Mouse (Mus musculus) CD8-positive naive resting alpha-beta T cell, adult 2 months (primary cell): Measurements from ENCODE around the gene Crcp.

Source experiments
- DNase-seq, 2 experiments: peaks; one replicate each; pipeline ENCODE4 v3.0.0; 2022; ENCODE audit warnings: low read depth in 2 of 2, low spot score in 2 of 2

Crcp gene

DNA sequence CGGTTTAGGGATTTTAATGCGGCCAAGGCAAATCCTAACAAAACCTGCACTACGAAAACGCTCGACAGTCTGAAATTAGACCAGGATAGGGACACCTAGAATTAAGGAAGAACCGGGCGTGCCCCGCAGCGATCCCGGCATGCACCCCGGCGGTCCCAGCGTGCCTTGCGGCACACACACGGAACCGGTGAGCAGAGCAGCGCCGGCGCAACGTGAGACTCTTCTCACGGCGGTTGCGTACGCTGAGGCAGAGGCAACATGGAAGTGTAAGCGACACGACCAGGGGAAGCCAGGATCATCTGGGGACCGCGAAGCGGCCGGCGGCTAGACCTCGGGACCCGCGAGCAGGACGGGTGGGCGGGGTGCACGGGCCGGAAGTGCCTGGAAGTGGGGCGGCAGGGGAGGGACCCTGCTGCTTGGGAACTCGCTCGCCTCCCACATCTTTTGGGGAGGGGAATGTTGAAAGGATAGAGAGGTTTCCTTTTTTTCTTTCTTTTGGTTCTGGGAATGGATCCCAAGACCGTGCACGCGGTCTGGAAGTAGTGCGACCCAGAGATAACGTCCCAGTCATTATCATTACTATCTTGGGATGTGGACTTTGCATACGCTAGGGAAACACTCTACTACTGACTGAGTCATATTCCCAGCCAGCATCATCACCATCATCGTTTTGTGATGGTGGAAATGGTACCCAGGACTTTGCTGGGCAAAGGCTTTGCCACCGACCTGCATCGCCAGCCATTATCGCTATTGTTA is at the start of gene Crcp, which contains the start of gene Asl:
Crcp (plus strand) TSS at position 149 of the 756 bp plus-strand sequence.
Asl (minus strand) TSS at position 106 of the 756 bp plus-strand sequence.
- peak; percentile 64 to 68 for DNase-seq

- DNase-seq, result no peak
These were observed 48.9 kb upstream of the Crcp start for GRCm38 (mm10) chr5:129980216-129980615.

- no peak for DNase-seq
These were observed 39.7 kb upstream of the Crcp start for GRCm38 (mm10) chr5:129989376-129989775.

DNA sequence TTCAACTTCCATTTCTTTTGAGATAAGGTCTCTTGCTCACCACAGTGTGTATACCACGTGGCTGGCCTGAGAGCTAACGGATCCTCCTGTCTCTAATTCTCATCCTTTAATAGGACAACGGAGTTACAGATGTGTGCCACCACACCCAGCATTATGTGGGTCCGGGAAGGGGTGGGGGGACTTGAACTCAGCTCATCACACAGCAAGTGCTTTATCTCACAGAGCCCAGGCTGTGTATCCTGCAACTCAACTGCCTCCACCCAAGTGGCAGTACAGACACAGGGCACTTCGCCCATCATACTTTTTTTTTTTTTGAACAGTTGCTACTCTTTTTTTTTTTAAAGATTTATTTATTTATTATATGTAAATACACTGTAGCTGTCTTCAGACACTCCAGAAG is 37.2 kb upstream of the Crcp start:
- DNase-seq, result no peak

GRCm38 (mm10) chr5:129993374-129993773 is 35.7 kb upstream of the Crcp start:
- no peak for DNase-seq

- DNase-seq, result no peak
These were observed 34.1 kb upstream of the Crcp start for GRCm38 (mm10) chr5:129994989-129995388.

- DNase-seq, result no peak
These were observed 31.4 kb upstream of the Crcp start for GRCm38 (mm10) chr5:129997700-129998099.

GRCm38 (mm10) chr5:129999097-129999496 is 30.0 kb upstream of the Crcp start:
- DNase-seq, result peak; percentile 38 to 40

- DNase-seq, result no peak
These were observed 28.4 kb upstream of the Crcp start for GRCm38 (mm10) chr5:130000735-130001134.

- DNase-seq, result no peak
These were observed 27.6 kb upstream of the Crcp start for GRCm38 (mm10) chr5:130001356-130001987.

DNA sequence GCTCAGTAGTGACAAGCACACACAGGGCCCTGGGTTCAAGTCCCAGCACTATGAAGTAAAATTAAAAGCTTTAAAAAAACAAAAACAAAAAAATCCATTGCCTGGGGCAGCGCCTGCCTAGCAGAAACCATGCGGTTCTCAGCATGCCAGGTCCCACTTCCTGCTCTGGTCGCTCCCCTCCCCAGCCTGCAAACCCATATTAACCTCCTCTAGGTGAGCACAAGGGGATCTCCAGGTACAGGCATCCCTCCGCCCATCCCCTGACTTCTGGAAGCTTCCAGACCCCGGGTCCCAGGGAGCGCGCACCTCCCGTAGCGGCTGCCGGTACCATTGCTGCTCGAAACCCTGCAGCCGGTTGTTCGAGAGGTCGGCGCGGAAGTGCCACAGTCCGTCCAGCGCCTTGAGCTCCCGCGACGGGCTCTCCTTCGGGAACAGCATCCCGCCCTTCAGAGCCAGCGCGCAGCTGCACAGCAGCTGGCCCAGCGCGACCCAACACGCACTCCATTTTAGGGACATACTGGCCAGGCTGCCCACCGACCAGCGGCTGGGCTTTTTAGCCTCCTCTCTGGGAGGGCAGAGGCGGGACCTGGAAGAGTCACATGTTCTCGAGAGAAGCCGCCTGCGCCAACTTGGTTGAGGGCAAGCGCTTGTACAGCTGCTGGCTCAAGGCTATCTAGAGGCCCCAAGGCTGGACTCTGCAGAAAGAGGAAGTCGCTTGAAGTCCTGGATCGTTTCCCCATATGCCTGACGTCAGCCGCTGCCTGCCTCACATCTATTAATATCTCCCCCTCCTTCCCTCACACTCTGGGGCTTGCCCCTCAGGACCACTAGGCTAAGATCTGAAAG is 26.6 kb upstream of the Crcp start, which contains the start of gene Gusb:
Gusb (minus strand) TSS at position 749 of the 846 bp plus-strand sequence.
- peak; percentile 25 to 38 for DNase-seq

GRCm38 (mm10) chr5:130003229-130003628 is 25.9 kb upstream of the Crcp start:
- DNase-seq, result no peak

- no peak for DNase-seq
These were observed 21.7 kb upstream of the Crcp start for GRCm38 (mm10) chr5:130007344-130007743.

- DNase-seq, result no peak
These were observed 21.0 kb upstream of the Crcp start for GRCm38 (mm10) chr5:130008034-130008590.

DNA sequence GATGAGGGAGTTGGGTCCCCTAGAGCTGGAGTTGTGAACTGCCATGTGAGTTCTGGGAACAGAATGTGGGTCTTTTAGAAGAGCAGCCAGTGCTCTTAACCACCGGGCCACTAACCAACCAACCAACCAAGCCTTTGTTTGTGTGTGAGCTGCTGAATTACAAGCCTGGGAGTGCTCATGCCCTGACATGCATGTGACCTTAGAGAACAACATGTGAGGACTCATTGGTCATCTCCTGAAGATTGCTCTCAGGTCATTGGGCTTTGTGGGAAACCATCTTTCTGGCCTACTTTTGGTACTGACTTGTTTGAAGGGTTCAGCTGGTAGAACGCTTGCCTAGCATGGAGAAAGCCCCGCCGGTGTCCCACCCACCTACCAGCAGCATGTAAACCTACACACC is 19.3 kb upstream of the Crcp start:
- no peak for DNase-seq

DNA sequence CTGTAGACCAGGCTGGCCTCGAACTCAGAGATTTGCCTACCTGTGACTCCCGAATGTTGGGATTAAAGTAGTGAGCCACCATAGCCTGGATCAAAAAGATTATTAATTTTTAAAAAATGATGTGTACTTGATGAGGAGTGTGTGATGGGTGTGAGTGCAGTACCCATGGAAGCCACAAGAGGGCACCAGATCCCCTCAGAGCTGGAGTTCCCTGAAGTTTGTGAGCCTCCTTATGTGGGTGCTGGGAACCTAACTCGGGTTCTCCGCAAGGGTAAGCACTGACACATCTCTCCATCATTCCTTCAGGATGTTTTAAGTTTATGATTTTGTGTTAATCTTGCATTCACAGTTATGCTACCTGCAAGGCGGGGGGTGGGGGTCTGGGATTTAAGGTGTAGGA is 18.1 kb upstream of the Crcp start:
- DNase-seq, result no peak

GRCm38 (mm10) chr5:130015104-130015503 is 14.0 kb upstream of the Crcp start:
- no peak for DNase-seq

GRCm38 (mm10) chr5:130019461-130019860 is 9.6 kb upstream of the Crcp start:
- no peak for DNase-seq

DNA sequence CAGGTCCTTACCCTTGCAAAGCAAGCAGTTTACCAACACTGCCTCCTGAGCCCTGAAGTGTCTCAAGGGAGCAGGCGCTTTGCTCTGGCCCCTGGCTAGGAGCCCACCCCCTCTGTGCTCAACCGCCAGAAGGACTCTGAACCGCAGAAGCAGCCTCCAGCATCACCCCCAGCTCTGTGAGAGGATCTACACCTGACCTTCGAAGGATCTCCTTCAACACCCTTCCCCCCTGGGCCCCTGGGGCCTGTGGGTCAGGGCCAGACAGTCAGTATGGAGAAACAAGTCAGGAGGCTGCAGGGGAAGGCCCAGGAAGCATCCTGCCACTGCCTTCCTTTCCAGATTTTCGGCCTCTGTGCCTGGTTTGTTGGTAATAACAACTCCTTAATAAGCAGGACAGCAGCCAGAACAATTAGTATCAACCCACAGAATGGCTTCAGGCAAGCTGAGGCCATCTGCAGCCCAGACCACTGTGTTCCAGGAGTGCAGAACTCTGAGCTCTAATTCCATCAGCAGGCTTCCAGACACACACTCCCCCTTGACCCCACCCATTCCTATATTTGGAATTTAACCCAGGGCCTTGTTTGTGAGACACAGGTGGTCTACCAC is 7.6 kb upstream of the Crcp start:
- no peak for DNase-seq

GRCm38 (mm10) chr5:130022366-130022765 is 6.7 kb upstream of the Crcp start:
- DNase-seq, result no peak
